Mouse (Mus musculus) thymus, postnatal 10 days (tissue): ENCODE data around the gene Usp50.

Experiments used
- DNase-seq, 2 experiments: peaks; one replicate each; pipeline ENCODE4 v3.0.0; 2021; ENCODE audit warnings: low spot score in 2 of 2

Usp50 gene

DNA sequence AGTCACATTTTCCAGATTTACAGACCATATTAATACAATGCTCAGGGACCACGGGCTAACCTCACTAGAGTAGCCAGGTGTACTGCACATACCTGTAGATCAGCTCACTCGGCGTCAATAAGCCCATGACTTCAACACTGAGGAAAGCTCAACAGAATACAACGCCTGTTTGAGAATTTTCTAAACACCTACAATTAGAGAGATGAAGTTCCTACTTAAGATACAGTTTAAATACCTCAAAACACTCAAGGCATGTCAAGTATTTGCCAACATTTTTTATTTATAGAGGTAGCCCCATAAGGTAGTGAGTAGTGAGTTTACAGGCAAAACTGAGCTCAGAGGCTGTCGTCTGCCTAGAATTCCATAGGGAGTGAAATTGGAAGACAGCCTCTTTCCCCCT lies 39.9 kb downstream of the Usp50 start:
- DNase-seq, result no peak

DNA sequence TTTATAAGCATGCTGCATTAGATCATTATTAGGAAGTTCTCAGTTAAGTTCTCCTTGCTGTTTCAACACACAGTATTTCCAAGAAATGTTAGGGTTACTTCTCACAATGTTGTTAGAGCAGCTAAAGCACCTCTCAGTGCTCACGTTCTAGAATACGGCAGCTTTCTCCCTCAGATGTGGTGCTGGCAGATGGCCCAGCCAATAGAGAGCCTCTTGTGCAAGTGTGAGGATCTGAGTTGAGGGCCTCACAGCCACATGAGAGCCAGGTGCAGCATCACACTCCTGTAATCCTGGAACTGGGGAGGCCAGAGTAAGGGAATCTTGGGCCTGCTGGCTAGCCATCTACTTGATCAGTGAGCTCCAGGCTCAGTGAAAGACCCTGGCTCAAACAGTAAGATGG lies 43.0 kb downstream of the Usp50 start:
- no peak for DNase-seq

DNA sequence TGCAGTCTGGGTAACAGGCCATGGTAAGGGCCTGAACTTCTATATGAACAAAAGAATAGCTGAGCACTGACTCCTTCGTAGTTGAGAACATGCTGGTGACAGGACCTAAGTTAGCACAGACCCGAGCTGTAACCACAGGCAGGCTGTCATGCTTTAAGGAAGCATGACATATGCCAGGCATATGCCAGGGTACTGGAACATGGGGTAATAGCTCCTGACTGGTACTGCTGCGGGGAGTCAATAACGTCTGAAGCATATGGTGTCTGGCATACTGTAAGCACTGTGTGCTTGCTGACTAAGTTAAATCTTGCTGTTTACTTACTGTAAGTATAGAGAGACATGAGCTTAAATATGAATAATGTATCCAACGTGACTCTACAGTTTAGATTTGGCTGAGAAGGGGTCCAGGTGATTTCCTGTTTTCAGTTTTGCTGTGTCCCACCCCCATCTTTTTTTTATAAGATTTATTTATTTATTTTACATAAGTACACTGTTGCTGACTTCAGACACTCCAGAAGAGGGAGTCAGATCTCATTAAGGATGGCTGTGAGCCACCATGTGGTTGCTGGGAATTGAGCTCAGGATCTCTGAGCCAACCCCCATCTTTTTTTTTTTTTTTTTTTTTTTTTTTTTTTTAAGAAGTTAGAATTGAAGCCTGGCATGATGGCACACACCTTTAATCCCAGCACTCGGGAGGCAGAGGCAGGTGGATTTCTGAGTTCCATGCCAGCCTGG lies 47.8 kb downstream of the Usp50 start:
- no peak for DNase-seq

DNA sequence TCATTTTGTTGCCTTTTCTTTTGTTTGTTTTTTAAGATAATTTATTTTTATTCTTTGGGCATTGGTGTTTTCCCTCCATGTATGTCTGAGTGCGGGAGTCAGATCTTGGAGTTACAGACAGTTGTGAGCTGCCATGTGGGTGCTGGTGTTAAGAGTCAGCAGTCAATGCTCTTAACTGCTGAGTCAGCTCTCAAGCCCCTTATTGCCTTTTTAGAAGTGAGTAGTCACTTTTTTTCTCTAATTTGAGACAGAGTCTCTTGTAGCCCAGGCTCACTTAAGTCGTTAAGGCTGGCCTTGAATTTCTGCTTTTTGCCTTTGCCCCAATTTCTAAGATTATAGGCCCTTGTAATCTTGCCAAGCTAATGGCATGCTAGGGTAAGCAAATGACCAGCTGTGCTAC lies 52.8 kb downstream of the Usp50 start:
- no peak for DNase-seq

DNA sequence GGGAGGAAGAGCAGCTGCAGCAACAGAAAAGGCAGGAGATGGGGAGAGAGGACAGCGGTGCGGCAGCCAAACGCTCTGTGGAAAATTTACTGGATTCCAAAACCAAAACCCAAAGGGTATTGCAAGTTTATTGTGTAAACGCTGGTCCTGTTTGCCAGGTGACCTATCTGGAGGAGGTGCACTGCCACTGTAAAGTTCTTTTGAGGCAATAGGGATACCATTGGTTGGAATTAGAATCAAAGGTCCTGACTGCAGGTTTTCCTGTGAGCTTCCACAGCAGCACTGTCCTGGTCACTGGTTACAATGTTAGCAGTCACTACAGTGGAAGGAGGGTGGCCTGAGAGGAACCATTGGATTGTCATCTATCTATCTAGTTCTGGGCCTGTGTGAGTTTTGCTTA lies 54.1 kb downstream of the Usp50 start:
- DNase-seq, result no peak

DNA sequence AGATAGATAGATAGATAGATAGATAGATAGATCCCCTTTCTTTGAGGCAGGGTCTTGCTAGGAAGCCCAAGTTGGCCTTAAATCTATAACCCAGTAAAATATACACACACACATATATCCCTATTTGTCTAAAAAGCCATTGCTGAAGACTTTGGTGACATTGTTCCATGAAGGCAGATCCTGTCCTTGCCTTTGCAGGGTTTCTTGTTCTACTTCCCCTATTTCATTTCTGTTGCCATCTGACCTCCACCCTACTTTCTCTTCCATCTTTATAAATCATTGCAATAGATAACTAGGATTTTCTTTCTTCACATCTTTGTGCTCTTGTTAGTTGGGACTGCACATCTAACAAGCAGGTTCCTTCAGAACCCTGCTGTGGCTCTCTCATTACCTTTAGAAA lies 70.3 kb downstream of the Usp50 start:
- DNase-seq, result no peak

DNA sequence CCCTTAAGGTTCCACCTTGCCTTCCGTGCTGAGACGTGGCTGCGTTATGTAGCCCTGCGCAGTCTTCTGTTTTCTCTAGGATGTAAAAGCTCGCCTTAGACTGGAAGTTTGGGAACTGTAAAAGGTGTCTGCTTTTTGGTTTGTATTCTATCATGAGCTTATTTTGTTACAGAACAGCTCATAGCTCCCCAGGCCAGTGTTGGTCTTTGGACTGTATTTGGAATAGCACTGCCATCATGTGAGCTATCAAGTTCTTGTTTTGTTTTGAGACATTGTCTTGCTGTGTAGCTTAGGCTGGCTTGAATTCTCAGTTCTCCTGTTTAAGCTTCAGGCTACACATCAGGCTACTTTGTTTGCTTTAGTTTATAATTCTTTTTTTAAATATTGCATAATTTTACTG lies 70.7 kb downstream of the Usp50 start:
- DNase-seq, result no peak

DNA sequence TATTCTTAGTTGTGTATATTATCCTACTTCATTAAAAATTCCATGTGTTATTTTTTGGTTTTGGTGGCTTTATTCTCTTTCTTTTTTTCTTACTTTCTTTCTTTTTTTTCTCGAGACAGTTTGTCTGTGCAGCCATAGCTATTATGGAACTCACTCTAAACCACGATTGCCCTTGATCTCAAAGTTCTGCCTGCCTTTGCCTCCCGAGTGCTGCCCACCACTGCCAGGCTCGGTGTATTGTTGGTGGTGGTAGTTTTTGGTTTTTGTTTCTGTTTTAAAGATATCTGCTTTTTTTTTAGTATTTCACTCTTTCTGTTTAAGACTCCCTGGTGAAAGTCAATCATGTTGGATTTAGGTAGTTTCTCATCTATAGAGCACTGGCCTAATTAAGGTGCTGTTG lies 74.9 kb downstream of the Usp50 start:
- no peak for DNase-seq

DNA sequence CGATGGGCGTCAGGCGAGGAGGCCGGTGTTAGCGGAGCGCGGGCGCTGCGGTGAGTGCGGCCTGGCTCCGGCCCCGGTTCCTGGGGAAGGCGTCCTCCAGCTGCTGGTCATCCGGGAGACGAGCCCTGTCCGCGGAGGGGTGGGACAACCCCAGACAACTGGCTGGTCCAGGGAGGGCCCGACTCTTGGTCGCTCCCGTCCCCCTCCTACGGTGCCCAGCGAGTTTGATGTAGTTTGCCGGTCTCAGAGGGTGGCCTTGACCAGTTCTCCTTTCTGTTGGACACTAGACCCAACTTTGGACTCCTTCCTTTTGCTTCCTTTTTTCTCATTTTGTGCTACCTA lies 75.9 kb downstream of the Usp50 start:
- DNase-seq, result no peak

DNA sequence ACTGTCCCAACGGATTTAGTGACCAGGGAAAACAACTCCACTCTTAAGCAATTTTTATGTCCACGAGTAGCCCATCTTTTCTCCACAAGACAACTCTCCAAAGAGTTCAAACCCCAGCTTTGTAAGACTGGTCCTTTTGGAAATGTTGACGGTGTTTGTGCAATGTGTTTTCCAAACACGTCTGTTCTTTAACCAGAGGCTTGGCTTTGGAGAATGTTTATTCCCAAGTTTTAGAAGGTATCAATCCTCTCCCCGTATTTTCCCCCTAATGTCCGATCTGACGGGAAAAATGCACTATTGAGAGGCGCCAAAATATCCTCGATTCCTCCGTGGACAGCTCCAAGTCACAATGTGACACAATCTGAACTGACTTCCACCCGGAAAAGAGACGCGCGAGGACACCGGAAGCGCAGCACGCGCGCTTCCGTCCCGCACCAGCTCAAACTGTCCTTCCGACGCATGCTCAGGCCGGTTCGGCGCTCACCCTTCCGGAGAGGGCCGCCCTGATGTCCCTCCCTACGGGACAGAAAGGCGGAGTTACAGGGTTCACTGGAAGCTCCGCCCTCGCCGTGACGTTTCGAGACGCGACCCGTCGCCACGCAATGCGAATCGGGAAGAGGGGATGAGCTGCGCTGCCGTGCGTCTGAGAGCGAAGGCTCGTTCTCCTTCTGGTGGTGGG lies 76.4 kb downstream of the Usp50 start, which contains the start of gene Usp8:
Usp8 (plus strand) TSS at position 570 of the 679 bp plus-strand sequence.
- peak; percentile 93 to 95 for DNase-seq

DNA sequence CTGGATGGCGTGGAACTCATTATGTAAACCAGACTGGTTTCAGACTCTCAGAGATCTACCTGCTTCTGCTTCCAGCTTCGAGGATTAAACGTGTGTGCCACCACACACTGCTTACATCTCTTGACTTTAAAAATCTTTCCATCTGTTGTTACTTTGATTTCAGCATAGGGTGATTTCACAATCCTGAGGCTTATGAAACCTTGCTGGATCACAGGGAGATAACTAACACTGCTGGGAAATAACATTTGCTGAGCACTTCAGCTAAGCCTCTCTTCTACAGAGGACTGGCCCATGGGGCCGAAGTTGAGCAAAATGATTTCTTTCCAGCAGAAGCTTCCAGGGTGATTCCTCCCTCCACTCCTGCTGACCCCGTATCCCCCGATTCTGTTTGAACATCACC lies 88.0 kb downstream of the Usp50 start:
- DNase-seq, result no peak

DNA sequence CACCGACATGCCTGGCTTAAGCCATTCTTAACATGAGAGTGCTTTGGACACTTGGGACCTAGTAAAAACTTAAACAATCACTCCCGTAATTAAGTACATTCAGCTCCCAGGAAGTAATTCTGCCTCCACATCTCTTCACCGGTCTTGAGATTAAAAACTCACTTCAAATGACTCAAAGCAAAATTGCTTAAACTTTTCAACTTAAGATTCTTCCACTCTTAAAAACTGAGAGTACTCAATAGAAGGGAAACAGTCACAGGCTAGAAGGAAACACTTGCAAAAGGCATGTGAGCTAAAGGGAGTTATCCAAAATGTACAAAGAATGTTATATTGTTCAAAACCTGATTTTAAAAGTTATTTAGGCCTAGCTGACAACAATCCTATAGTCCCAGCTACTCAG lies 92.0 kb downstream of the Usp50 start:
- no peak for DNase-seq

DNA sequence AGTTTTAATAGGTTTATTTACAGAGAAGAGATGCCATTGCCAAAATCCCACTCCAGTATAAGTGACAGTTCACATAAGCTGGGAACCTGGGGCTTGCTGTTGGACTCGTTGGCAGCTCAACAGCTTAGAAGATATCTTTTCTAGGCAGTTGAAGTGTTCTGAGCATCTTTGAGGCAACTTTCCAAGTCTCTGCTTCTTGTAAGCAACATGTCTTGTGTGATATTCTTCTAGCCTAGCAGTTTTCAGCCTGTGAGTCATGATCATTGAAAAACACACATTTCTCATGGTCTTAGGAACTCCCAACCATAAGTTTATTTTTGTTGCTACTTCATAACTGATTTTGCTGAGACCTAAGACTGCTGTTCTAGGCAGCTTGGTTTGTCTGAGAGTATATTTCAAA lies 100.3 kb downstream of the Usp50 start:
- no peak for DNase-seq

DNA sequence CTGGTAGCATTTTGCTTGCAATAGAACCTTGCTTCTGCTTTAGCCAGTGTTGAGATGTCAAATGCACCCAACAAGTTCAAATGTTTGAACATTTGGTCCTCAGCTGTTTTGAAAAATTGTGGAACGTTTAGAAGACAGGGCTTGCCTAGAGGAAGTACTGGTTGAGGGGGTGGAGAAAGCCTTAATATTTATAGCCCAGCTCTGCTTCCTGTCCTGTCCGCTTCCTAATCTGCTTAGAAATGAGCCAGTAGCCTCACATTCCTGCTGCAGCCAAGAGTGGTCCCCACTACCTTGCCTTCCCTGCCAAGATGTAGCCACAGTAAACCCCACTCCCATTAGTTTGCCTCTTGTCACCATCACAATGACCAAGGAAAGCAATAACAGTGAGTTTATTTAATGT lies 100.9 kb downstream of the Usp50 start:
- DNase-seq, result no peak

DNA sequence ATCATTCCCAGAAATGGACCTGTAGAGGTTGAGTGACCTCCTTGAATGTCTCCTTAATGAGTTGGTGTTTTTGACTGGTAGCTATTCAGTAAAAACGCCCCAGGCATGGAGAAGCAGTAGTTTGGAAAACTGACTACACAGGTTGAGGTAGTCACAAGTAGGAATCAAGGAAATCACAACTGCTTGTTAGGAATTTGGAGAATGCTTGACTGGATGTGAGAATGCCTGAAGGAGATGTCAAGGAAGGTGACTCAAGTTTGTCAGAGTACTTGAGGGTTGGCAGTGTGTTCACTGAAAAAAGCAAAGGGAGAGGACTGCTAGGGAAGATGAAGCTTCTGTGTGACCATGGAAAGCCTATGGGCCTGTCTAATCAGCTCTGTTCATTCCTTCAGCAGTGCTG lies 105.9 kb downstream of the Usp50 start:
- DNase-seq, result no peak

DNA sequence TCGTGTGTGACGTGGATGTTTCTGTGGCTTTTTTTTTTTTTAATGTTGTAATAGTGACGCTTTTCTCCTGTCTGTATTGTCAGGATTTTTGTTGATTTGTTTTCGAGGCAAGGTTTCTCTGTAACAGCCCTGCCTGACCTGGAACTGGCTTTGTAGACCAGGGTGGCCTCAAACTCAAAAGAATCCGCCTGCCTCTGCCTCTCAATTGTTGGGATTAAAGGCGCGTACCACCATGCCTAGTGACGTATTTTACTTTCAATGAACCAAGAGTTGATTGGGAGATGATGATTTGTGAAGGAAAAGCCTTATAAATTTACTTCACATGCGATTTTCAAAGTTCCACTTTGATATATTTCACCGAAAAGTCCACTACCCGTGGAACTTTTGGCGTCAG lies 107.2 kb downstream of the Usp50 start, which contains the start of gene Gabpb1:
Gabpb1 (minus strand) TSS at position 216 of the 394 bp plus-strand sequence.
- DNase-seq, result peak in 1 of 2 experiments; percentile 22

DNA sequence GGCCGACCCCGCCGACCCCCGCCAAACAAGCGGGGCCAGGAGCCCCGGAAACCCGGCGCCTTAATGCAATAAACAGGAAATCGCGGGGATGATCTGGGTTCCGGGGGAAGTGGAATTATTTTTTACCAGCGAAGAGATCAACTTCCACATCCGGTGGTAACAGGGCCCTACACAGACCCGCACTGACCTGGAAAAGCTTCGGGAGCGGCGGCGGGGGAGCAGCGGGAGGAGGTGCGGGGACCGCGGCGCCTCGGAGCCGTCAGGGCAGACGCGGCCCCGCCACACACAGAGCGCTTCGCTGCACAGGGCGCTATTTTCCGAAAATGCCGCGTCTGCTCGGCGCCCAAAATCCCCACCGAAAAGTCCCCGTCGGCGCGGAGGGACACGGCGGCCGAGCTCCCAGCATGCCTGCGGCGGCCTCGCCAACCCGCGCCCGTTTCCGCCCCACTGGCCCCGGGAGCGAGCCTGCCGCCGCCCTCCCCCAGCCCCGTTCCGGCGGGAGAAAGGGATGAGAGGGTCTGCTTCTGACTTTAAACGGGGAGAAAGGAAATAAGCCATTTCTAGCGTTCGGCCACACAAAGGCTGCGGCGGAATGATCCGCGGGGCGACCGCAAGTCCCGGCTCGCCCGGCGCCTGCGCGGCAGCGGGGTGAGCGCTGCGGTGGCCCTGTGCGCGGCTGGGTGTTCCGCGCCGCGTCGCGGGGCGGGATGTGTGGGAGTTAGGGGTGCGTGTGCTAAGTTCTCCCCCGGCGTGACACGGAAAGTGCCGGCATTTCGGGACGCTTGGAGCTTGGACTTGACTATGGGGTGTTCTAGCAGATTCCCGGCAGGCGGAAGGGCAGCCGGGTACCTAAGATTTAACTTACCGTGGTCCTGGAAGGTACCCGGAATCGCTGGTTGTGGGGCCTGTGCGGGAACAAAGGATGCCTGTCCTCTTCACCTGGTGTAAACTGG lies 107.8 kb downstream of the Usp50 start:
- DNase-seq, result peak; percentile 83 to 87

DNA sequence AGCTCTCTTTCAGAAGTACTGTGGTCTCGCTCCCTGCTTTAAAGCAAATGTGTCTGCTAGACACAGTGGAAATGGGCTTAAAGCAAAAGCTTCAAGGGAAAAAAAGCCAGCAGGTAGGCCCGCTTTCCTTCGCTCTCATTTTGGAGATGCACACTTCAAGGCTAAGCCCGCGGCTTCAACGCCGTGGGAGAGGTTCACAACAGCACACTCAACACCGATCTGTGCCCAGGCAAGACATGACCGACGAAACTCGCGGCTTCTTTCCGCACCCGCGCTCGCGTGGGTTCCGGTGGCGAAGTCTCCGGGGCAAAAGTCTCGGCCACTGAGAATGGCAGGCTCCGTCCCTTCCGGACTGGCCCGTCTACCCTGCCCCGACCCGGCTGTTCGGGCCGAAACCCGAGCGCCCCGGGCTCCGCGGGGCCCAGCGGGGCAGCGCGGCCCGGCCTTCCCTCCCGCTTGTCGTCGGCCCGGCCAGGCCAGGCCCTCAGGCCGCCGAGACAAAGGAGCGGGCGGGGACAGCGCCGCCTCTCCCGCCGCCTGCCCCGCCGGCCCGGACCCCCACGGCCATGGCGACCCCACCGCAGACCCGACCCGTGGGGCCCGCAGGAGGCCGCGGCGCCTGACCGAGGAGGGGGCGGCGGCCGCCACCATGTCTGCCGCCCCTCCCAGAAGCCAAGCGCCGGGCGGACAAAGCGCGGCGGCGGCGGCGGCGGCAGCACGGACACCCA lies 108.7 kb downstream of the Usp50 start:
- peak; percentile 44 to 46 for DNase-seq

DNA sequence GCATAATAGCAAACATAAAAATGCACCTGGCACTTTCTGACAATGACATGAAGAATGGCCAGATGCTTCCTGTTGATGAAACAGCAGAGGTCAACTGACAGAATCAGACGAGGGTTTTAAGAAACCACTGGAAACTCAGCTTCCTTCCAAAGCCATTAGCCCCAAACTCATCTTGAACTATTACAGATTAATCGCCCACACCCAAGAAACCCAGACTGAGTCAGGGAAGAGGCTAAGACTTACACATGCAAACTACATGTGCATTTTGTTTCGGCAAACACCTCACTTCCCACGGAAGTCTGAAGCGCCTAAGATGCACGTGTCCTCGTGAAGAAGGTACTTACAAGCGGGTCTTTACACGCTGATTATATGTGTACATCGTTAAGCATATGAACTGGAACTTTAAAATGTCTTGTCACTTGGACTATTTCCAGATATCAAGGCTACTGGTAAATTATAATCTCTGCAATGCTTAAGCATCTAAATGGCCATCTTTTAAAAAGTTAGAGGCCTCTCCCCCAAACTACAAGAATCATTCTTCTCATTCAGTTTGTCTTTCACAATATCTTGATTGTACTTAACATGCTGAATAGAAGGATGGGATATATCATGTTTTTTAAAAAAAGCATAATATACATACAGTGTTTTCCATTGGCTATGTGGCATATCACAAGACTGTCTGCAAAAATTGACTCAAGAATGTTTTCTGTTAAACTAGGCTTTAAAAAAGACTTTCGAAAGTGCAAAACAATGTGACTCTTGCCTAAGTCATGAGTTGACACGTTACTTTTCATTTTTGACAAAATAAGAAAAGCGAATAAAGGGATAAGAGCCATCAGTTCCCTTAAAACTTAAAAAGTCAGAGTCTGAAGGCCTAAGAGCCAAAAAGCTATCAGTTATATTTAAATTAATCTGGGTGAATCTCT lies 109.7 kb downstream of the Usp50 start:
- peak; percentile 28 to 31 for DNase-seq

DNA sequence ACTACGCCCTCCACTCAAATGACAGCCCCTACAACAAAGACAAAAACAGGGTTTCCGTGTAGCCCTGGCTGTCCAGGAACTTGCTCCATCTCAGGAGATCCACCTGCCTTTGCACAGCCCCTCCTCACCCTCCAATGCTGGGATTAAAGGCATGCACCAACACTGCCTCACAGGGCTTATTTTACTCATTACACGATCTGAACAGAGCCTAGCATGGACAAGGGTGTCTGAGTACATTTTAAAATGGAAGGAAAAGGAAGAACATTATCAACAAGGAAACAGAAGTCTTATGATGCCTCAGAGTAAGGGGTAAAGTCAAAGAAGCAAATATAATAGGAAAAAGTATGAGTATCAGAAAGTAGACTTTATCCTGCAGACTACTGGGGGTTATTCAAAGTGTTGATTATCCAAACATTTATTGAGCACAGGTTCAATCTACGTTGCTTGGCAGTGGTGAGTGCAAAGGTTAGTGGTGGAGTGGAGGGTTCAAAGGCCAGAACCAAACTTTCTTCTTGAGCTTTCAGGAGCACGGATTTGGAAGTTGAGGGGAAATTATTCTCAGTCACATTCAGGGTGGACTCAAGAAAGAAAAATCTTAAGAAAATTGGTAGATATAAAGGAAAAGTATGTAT lies 114.5 kb downstream of the Usp50 start:
- DNase-seq, result no peak
